Mouse (Mus musculus) lung, adult 2 months (tissue): ENCODE measurements around the gene Ankfy1.

Experiments used
- CTCF ChIP-seq: fragments of 200-500 bp; IDR thresholded peaks from 2 replicates; pipeline ENCODE4 v1.5.1; 2011; ENCODE audit warnings: mild to moderate bottlenecking, low read length, control low read depth; ENCODE audit not compliant: insufficient read depth
- POLR2A ChIP-seq: fragments of 200-500 bp; IDR thresholded peaks from 2 replicates; pipeline ENCODE4 v1.6.1; 2011; ENCODE audit warnings: low read depth, mild to moderate bottlenecking, control low read depth, low read length, borderline replicate concordance; ENCODE audit errors: extremely low read depth

GRCm38 (mm10) chr11:72769061-72769460 is 79.3 kb downstream of the Ankfy1 start:
- TF ChIP-seq CTCF (no peak), POLR2A (no peak)
